Mouse (Mus musculus): ENCODE measurements around the gene Usp28. TPM values are rescaled to one million over a fixed set of nuclear protein-coding genes. Genes with fewer than 3 reads are reported as not detected.
"Not testable (repeated sequence)": the region's sequence is repeated elsewhere in the genome, so short reads cannot be mapped to it uniquely, and the experiment has no call there.

Gene Usp28
- polyA plus RNA-seq, 1 experiment from 2014 or later = 106 TPM

- Histone ChIP-seq H3K4me3 (ENCODE audit: low read depth, low read length) (no peak overlapping the region), H3K9ac (ENCODE audit: low read depth, low read length) (no peak overlapping the region), H3K9me3 (replicated peaks; ENCODE audit: control insufficient read depth, low read length) (no peaks in the 10 kb centered on the region), H3K36me3 (ENCODE audit: control insufficient read depth, insufficient read depth, low read length) (no peaks in the 10 kb centered on the region), H3K27me3 (ENCODE audit: control insufficient read depth, insufficient read depth, low read length) (no peaks in the 10 kb centered on the region), H3K27ac (ENCODE audit: low read depth, low read length) (peak overlapping the region; percentile 68), H3K4me2 (no peak overlapping the region; the same call in 1 of the 2 replicates), H3K4me1 (ENCODE audit: control insufficient read depth, insufficient read depth, low read length) (peaks cover 10% of the 10 kb centered on the region)
- WGBS (ENCODE audit: insufficient replicate concordance) = 42% methylated on average over 5 of the region's 5 CpGs
- no peak for ATAC-seq (replicated peaks; ENCODE audit: insufficient number of reproducible peaks, low FRiP score, low TSS enrichment)
Measured at GRCm38 (mm10) chr9:48980371-48980770, 4.8 kb upstream of the Usp28 start.

DNA sequence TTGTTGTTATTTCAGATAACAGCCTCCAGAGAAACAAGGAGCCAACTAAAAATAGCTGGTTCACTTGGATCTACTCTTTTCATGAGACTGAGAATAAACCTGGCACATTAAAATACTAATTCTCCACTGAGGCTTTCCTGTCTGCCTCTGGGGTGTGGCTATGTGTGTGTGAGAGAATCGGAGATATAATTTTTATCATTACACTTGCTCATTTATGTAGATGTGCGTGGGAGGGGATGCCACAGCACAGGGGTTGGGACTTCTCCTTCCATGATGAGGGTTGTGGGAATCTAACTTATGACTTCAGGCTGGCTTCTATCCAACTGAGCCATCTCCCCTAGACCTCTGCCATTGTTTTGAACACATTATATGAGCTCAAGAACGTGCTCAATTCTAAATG, 4.4 kb upstream of the Usp28 start:
- H3K4me1 ChIP-seq (ENCODE audit: control insufficient read depth, insufficient read depth, low read length) = peaks cover 10% of the 10 kb centered on the region
- H3K9me3 ChIP-seq (replicated peaks; ENCODE audit: control insufficient read depth, low read length) = no peaks in the 10 kb centered on the region
- H3K27ac ChIP-seq (ENCODE audit: low read depth, low read length) = peak overlapping the region; percentile 68
- 58% methylated on average over 3 of the region's 3 CpGs for WGBS (ENCODE audit: insufficient replicate concordance)
- no peak overlapping the region for H3K4me3 ChIP-seq (ENCODE audit: low read depth, low read length)
- no peak overlapping the region for H3K9ac ChIP-seq (ENCODE audit: low read depth, low read length)
- no peak overlapping the region; the same call in 1 of the 2 replicates for H3K4me2 ChIP-seq
- no peaks in the 10 kb centered on the region for H3K36me3 ChIP-seq (ENCODE audit: control insufficient read depth, insufficient read depth, low read length)
- ATAC-seq (replicated peaks; ENCODE audit: insufficient number of reproducible peaks, low FRiP score, low TSS enrichment) = no peak
- no peaks in the 10 kb centered on the region for H3K27me3 ChIP-seq (ENCODE audit: control insufficient read depth, insufficient read depth, low read length)

DNA sequence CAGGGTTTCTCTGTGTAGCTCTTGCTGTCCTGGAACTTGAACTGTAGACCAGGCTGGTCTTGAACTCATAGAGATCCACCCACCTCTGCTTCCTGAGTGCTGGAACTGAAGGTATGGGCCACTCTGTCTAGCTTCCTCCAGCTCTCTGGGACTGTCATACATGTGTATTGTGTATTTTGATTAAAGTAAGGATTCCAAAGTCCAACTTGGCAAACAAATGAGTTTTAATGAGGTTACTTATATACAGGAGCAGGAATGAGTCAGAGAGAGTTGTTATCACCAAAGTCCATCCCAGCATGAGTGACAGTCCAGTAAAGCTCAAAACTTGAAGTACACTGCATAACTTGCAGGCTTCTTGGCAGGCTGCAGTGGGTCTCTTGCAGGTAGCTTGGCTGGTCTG, 3.3 kb upstream of the Usp28 start:
- ATAC-seq (replicated peaks; ENCODE audit: insufficient number of reproducible peaks, low FRiP score, low TSS enrichment) = no peak
- Histone ChIP-seq H3K36me3 (ENCODE audit: control insufficient read depth, insufficient read depth, low read length) (no peaks in the 10 kb centered on the region), H3K4me3 (ENCODE audit: low read depth, low read length) (no peak overlapping the region), H3K27ac (ENCODE audit: low read depth, low read length) (no peak overlapping the region), H3K27me3 (ENCODE audit: control insufficient read depth, insufficient read depth, low read length) (no peaks in the 10 kb centered on the region), H3K9me3 (replicated peaks; ENCODE audit: control insufficient read depth, low read length) (no peaks in the 10 kb centered on the region), H3K9ac (ENCODE audit: low read depth, low read length) (no peak overlapping the region), H3K4me2 (no peak overlapping the region), H3K4me1 (ENCODE audit: control insufficient read depth, insufficient read depth, low read length) (peaks cover 10% of the 10 kb centered on the region)

DNA sequence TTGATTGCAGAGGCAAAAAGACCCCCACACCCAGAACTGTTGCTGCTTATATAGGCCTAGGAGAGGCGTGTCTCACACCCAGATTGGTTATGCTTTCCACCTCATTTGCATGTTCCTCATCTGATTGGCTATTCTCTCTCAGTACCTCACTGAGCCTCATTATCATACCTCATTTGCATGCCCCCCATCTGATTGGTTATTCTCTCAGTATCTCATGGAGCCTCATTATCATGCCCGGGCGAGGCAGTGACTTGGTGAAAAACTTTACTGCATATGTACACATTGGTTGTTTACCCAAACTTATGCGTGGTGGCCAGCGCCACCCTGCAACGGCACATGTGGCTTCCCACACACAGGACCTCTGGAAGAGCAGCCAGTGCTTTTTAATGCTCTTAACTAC, 1.4 kb upstream of the Usp28 start:
- H3K36me3 ChIP-seq (ENCODE audit: control insufficient read depth, insufficient read depth, low read length); H3K9ac ChIP-seq (ENCODE audit: low read depth, low read length); ATAC-seq (replicated peaks; ENCODE audit: insufficient number of reproducible peaks, low FRiP score, low TSS enrichment); H3K4me3 ChIP-seq (ENCODE audit: low read depth, low read length); H3K9me3 ChIP-seq (replicated peaks; ENCODE audit: control insufficient read depth, low read length); H3K27me3 ChIP-seq (ENCODE audit: control insufficient read depth, insufficient read depth, low read length); H3K27ac ChIP-seq (ENCODE audit: low read depth, low read length): not testable (repeated sequence)
- H3K4me1 ChIP-seq (ENCODE audit: control insufficient read depth, insufficient read depth, low read length) = peaks cover 21% of the 10 kb centered on the region
- peak overlapping the region; percentile 85; the same call in 1 of the 2 replicates for H3K4me2 ChIP-seq
- 88% methylated on average over 6 of the region's 6 CpGs for WGBS (ENCODE audit: insufficient replicate concordance)

DNA sequence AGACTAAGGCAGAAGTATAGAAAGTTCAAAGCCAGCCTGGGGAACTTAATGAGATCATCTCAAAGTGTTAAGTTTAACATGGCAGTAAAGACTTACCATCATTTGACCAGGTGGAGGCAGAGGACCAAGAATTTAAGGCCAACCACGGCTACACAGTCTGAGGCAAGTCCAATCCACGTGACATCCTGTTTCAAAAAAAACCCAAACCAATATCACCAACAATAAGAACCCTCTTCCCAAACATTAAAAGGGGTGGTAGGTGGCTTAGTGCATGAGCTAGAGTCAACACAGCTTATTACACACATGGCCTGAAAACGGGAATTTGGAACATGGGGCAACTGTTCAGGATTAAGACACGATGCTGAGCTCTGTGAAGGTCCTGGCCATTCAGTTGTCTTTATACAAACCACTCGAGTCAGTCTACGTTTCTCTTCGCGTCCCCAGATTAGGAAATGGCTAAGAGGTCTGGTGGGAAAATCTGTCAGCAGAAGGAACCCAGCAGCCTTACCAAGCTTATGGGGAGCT, 793 bp upstream of the Usp28 start:
- no peaks in the 10 kb centered on the region for H3K36me3 ChIP-seq (ENCODE audit: control insufficient read depth, insufficient read depth, low read length)
- 25% methylated on average over 8 of the region's 8 CpGs for WGBS (ENCODE audit: insufficient replicate concordance)
- H3K4me3 ChIP-seq (ENCODE audit: low read depth, low read length) = peak overlapping the region; percentile 75
- peak; percentile 3; the same call in 1 of the 2 replicates for ATAC-seq (replicated peaks; ENCODE audit: insufficient number of reproducible peaks, low FRiP score, low TSS enrichment)
- H3K27ac ChIP-seq (ENCODE audit: low read depth, low read length) = peak overlapping the region; percentile 93
- H3K27me3 ChIP-seq (ENCODE audit: control insufficient read depth, insufficient read depth, low read length) = no peaks in the 10 kb centered on the region
- H3K9ac ChIP-seq (ENCODE audit: low read depth, low read length) = peak overlapping the region; percentile 78
- H3K4me2 ChIP-seq = peak overlapping the region; percentile 85
- H3K9me3 ChIP-seq (replicated peaks; ENCODE audit: control insufficient read depth, low read length) = no peaks in the 10 kb centered on the region
- H3K4me1 ChIP-seq (ENCODE audit: control insufficient read depth, insufficient read depth, low read length) = peaks cover 22% of the 10 kb centered on the region

DNA sequence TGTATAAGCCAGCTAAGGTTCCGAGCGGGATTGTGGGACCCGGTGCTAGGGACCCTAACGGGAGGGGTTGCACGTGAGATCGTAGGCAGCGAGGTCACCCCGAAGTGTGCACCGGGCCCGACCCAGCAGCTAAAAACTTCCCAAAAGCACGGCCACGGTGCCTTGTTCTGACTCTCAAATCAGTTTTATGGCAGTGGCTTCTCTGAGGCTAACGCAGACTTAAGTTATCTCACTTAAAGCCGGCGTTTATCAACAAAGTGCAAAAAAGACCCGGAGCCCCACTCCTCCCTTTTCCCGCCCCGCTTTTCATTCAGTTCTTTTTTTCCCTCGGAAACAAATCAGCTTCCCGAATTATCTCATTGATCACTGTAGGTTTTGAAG, 523 bp downstream of the Usp28 start:
- Histone ChIP-seq H3K4me3 (ENCODE audit: low read depth, low read length) (peak overlapping the region; percentile 75), H3K27ac (ENCODE audit: low read depth, low read length) (peak overlapping the region; percentile 93), H3K9ac (ENCODE audit: low read depth, low read length) (peak overlapping the region; percentile 91), H3K4me2 (peak overlapping the region; percentile 72), H3K27me3 (ENCODE audit: control insufficient read depth, insufficient read depth, low read length) (no peaks in the 10 kb centered on the region), H3K4me1 (ENCODE audit: control insufficient read depth, insufficient read depth, low read length) (peaks cover 26% of the 10 kb centered on the region), H3K9me3 (replicated peaks; ENCODE audit: control insufficient read depth, low read length) (no peaks in the 10 kb centered on the region), H3K36me3 (ENCODE audit: control insufficient read depth, insufficient read depth, low read length) (no peaks in the 10 kb centered on the region)
- WGBS (ENCODE audit: insufficient replicate concordance) = under 1% methylated on average over 20 of the region's 20 CpGs
- ATAC-seq (replicated peaks; ENCODE audit: insufficient number of reproducible peaks, low FRiP score, low TSS enrichment) = no peak

DNA sequence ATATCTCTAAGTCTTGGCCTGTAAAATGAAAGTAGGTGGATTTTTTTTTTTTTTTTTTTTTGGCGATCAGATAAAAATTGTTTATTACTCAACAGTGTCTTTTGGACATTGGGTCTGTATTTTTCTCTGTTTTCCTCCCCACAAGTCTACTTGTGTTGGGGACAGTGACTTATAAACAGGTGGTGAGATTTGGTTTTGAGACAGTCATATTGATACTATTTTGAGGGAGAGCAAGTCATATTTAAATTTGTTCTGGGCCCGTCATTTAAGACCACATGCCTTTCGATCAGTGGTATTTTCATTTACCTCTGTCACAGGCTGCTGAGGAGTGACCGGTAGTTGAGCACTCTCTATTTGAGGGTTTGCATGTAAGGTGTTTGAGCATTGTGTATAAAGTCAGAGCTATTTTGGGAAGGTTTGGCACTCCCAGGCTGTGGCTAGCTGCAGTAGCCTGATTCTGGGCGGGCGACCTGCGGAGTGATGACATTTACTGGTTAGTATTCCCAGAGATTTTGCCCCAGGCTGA, 1.5 kb downstream of the Usp28 start:
- WGBS (ENCODE audit: insufficient replicate concordance) = 12% methylated on average over 7 of the region's 7 CpGs
- peak overlapping the region; percentile 93 for H3K27ac ChIP-seq (ENCODE audit: low read depth, low read length)
- H3K4me2 ChIP-seq = peak overlapping the region; percentile 72
- no peaks in the 10 kb centered on the region for H3K27me3 ChIP-seq (ENCODE audit: control insufficient read depth, insufficient read depth, low read length)
- peak overlapping the region; percentile 75 for H3K4me3 ChIP-seq (ENCODE audit: low read depth, low read length)
- H3K9ac ChIP-seq (ENCODE audit: low read depth, low read length) = peak overlapping the region; percentile 52; the same call in 1 of the 2 replicates
- H3K4me1 ChIP-seq (ENCODE audit: control insufficient read depth, insufficient read depth, low read length) = peaks cover 22% of the 10 kb centered on the region
- no peaks in the 10 kb centered on the region for H3K9me3 ChIP-seq (replicated peaks; ENCODE audit: control insufficient read depth, low read length)
- no peak for ATAC-seq (replicated peaks; ENCODE audit: insufficient number of reproducible peaks, low FRiP score, low TSS enrichment)
- no peaks in the 10 kb centered on the region for H3K36me3 ChIP-seq (ENCODE audit: control insufficient read depth, insufficient read depth, low read length)

DNA sequence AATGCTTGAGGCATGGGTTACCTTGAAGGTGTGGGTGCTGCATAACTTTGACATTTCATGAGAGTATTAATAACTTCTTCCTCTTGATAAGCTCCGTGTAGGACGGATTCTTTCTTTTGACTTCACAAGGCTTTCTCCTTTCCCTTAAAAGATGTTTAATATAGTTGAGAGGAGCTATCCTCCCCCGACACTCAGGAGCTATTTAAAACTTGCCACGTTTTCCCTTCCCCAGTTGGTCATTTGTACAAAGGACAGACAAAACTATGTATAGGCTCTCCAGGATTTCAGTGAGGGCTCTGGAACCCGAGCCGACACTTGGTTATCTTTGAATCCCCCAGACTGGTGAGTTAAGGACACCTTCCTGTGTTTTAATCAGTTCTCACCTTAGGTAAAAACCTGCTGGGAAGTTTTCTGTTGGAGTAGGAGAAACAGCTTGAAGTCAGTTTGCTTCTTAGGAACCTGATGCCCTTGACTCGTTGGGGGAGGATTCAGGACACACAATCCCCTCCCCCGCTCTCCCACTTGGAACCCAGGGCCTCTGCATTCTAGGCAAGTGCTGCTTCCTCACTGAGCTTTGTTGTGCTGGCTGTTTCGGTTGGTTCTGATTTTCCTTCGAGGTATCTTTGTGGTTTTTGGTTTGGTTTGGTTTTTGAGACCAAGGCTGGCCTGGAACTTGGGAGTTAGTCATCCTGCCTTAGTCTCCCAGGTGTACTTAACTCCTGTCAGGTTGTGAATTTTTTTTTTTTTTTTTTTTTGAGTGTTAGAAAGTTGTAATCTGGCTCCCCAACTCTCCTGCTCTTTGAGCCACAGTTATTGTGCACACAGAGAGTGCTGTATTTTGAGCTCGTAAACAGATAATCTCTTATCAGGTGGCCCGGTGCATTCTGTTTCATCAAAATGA, 2.3 kb downstream of the Usp28 start:
- Histone ChIP-seq H3K27ac (ENCODE audit: low read depth, low read length) (peak overlapping the region; percentile 93), H3K27me3 (ENCODE audit: control insufficient read depth, insufficient read depth, low read length) (no peaks in the 10 kb centered on the region), H3K4me1 (ENCODE audit: control insufficient read depth, insufficient read depth, low read length) (peaks cover 22% of the 10 kb centered on the region), H3K4me3 (ENCODE audit: low read depth, low read length) (peak overlapping the region; percentile 75), H3K9me3 (replicated peaks; ENCODE audit: control insufficient read depth, low read length) (no peaks in the 10 kb centered on the region), H3K36me3 (ENCODE audit: control insufficient read depth, insufficient read depth, low read length) (no peaks in the 10 kb centered on the region), H3K4me2 (peak overlapping the region; percentile 72), H3K9ac (ENCODE audit: low read depth, low read length) (peak overlapping the region; percentile 52)
- 12% methylated on average over 12 of the region's 12 CpGs for WGBS (ENCODE audit: insufficient replicate concordance)
- no peak for ATAC-seq (replicated peaks; ENCODE audit: insufficient number of reproducible peaks, low FRiP score, low TSS enrichment)

Data from heart, embryonic 11.5 days (tissue).